Mouse (Mus musculus): ENCODE measurements around the gene Prpf31. TPM values are rescaled to one million over a fixed set of nuclear protein-coding genes. Genes with fewer than 3 reads are reported as not detected.

Prpf31 gene
- total and polyA plus RNA-seq, 2 experiments from 2014 or later: 41.5 to 47.9 TPM

- no peak overlapping the region for H3K4me2 ChIP-seq (ENCODE audit: low read depth, low read length)
- DNase-seq (ENCODE audit: low spot score): no peak
Measured at GRCm38 (mm10) chr7:3676371-3676770, 46.6 kb downstream of the Prpf31 start.

GRCm38 (mm10) chr7:3677342-3677741 is 47.6 kb downstream of the Prpf31 start, which contains the start of gene Tmc4:
TSS of gene Tmc4 (minus strand) at chr7:3677553.
- DNase-seq (ENCODE audit: low spot score): no peak
- Histone ChIP-seq H3K9me3 (replicated peaks; ENCODE audit: control insufficient read depth, low read length) (no peaks in the 10 kb centered on the region), H3K36me3 (replicated peaks; ENCODE audit: control insufficient read depth, insufficient read depth, low read length) (peaks cover 10% of the 10 kb centered on the region; the same call in 1 of the 2 replicates), H3K4me1 (ENCODE audit: control insufficient read depth, insufficient read depth) (no peaks in the 10 kb centered on the region), H3K27ac (ENCODE audit: low read depth) (no peak within 1 kb of the TSS), H3K9ac (replicated peaks; ENCODE audit: low read depth, low read length) (no peak within 1 kb of the TSS), H3K4me2 (ENCODE audit: low read depth, low read length) (no peak within 1 kb of the TSS), H3K4me3 (ENCODE audit: low read depth, low read length) (no peak within 1 kb of the TSS), H3K27me3 (ENCODE audit: control insufficient read depth, insufficient read depth, low read length) (no peaks in the 10 kb centered on the region)
- no peak for ATAC-seq (ENCODE audit: insufficient read depth, low read depth)
- TF ChIP-seq EP300 (IDR thresholded peaks at IDR 0.05; ENCODE audit: low read depth) (no peak), CTCF (IDR thresholded peaks at IDR 0.05; ENCODE audit: low read depth) (no peak)
- WGBS: 55% methylated on average over 9 of the region's 9 CpGs

More at GRCm38 (mm10) chr7:3676371-3676770, 46.6 kb downstream of the Prpf31 start:
- TF ChIP-seq EP300 (IDR thresholded peaks at IDR 0.05; ENCODE audit: low read depth): no peak
- no peak for TF ChIP-seq CTCF (IDR thresholded peaks at IDR 0.05; ENCODE audit: low read depth)
- Histone ChIP-seq H3K36me3 (replicated peaks; ENCODE audit: control insufficient read depth, insufficient read depth, low read length) (peaks cover 10% of the 10 kb centered on the region; the same call in 1 of the 2 replicates), H3K27ac (ENCODE audit: low read depth) (no peak overlapping the region), H3K4me1 (ENCODE audit: control insufficient read depth, insufficient read depth) (no peaks in the 10 kb centered on the region), H3K27me3 (ENCODE audit: control insufficient read depth, insufficient read depth, low read length) (no peaks in the 10 kb centered on the region), H3K9ac (replicated peaks; ENCODE audit: low read depth, low read length) (no peak overlapping the region), H3K9me3 (replicated peaks; ENCODE audit: control insufficient read depth, low read length) (no peaks in the 10 kb centered on the region), H3K4me3 (ENCODE audit: low read depth, low read length) (no peak overlapping the region)
- 81% methylated on average over 12 of the region's 12 CpGs for WGBS
- no peak for ATAC-seq (ENCODE audit: insufficient read depth, low read depth)

GRCm38 (mm10) chr7:3683908-3684550 is 54.2 kb downstream of the Prpf31 start:
- Histone ChIP-seq H3K9me3 (replicated peaks; ENCODE audit: control insufficient read depth, low read length) (no peaks in the 10 kb centered on the region), H3K4me1 (ENCODE audit: control insufficient read depth, insufficient read depth) (no peaks in the 10 kb centered on the region), H3K4me2 (ENCODE audit: low read depth, low read length) (no peak overlapping the region), H3K4me3 (ENCODE audit: low read depth, low read length) (no peak overlapping the region), H3K27ac (ENCODE audit: low read depth) (no peak overlapping the region), H3K36me3 (replicated peaks; ENCODE audit: control insufficient read depth, insufficient read depth, low read length) (peaks cover 28% of the 10 kb centered on the region), H3K27me3 (ENCODE audit: control insufficient read depth, insufficient read depth, low read length) (no peaks in the 10 kb centered on the region), H3K9ac (replicated peaks; ENCODE audit: low read depth, low read length) (no peak overlapping the region)
- ATAC-seq (ENCODE audit: insufficient read depth, low read depth) (no peak), DNase-seq (ENCODE audit: low spot score) (no peak)
- TF ChIP-seq CTCF (IDR thresholded peaks at IDR 0.05; ENCODE audit: low read depth) (no peak), EP300 (IDR thresholded peaks at IDR 0.05; ENCODE audit: low read depth) (no peak)
- WGBS: 88% methylated on average over 10 of the region's 10 CpGs

- Histone ChIP-seq H3K4me2 (ENCODE audit: low read depth, low read length) (no peak overlapping the region), H3K36me3 (replicated peaks; ENCODE audit: control insufficient read depth, insufficient read depth, low read length) (peaks cover 28% of the 10 kb centered on the region), H3K4me3 (ENCODE audit: low read depth, low read length) (no peak overlapping the region), H3K27ac (ENCODE audit: low read depth) (no peak overlapping the region), H3K27me3 (ENCODE audit: control insufficient read depth, insufficient read depth, low read length) (no peaks in the 10 kb centered on the region), H3K4me1 (ENCODE audit: control insufficient read depth, insufficient read depth) (no peaks in the 10 kb centered on the region), H3K9ac (replicated peaks; ENCODE audit: low read depth, low read length) (no peak overlapping the region), H3K9me3 (replicated peaks; ENCODE audit: control insufficient read depth, low read length) (no peaks in the 10 kb centered on the region)
- DNase-seq (ENCODE audit: low spot score): no peak
- TF ChIP-seq EP300 (IDR thresholded peaks at IDR 0.05; ENCODE audit: low read depth): no peak
- TF ChIP-seq CTCF (IDR thresholded peaks at IDR 0.05; ENCODE audit: low read depth): no peak
- WGBS: 89% methylated on average over 8 of the region's 8 CpGs
- ATAC-seq (ENCODE audit: insufficient read depth, low read depth): no peak
Measured at GRCm38 (mm10) chr7:3684698-3685097, 54.9 kb downstream of the Prpf31 start.

GRCm38 (mm10) chr7:3685400-3686187 is 55.8 kb downstream of the Prpf31 start:
- H3K27ac ChIP-seq (ENCODE audit: low read depth): no peak overlapping the region
- H3K9ac ChIP-seq (replicated peaks; ENCODE audit: low read depth, low read length): no peak overlapping the region
- no peak for DNase-seq (ENCODE audit: low spot score)
- no peaks in the 10 kb centered on the region for H3K9me3 ChIP-seq (replicated peaks; ENCODE audit: control insufficient read depth, low read length)
- H3K36me3 ChIP-seq (replicated peaks; ENCODE audit: control insufficient read depth, insufficient read depth, low read length): peaks cover 25% of the 10 kb centered on the region
- TF ChIP-seq CTCF (IDR thresholded peaks at IDR 0.05; ENCODE audit: low read depth): no peak
- no peaks in the 10 kb centered on the region for H3K27me3 ChIP-seq (ENCODE audit: control insufficient read depth, insufficient read depth, low read length)
- no peak overlapping the region for H3K4me3 ChIP-seq (ENCODE audit: low read depth, low read length)
- no peak for ATAC-seq (ENCODE audit: insufficient read depth, low read depth)
- no peak overlapping the region for H3K4me2 ChIP-seq (ENCODE audit: low read depth, low read length)
- no peaks in the 10 kb centered on the region for H3K4me1 ChIP-seq (ENCODE audit: control insufficient read depth, insufficient read depth)
- 86% methylated on average over 31 of the region's 31 CpGs for WGBS

Data from heart, postnatal 0 days (tissue).